Mouse (Mus musculus): Measurements from ENCODE around the gene Fam161a.

- TF ChIP-seq CTCF (IDR thresholded peaks at IDR 0.05; ENCODE audit: low read depth) (peak; percentile 78), EP300 (optimal IDR thresholded peaks at IDR 0.05) (peak; percentile 56)
These were observed 25.2 kb upstream of the Fam161a start, which contains the start of the genes Gm28048 and Commd1 for GRCm38 (mm10) chr11:22981984-22982757.

All from stomach, postnatal 0 days (tissue).